Mouse (Mus musculus): ENCODE measurements around the gene Zfp296. TPM values are rescaled to one million over a fixed set of nuclear protein-coding genes. Genes with fewer than 3 reads are reported as not detected.

The Zfp296 gene
- polyA plus RNA-seq (2014; fragmentation: Illumina TruSeq; extraction: RNeasy Lipid Tissue Mini Kit (QIAGEN cat#74804); ENCODE audit: insufficient read depth, low read depth, low replicate concordance), result 1.9 TPM

GRCm38 (mm10) chr7:19577141-19577852 lies at the start of gene Zfp296, which contains the start of gene Gemin7:
TSS of gene Zfp296 (plus strand) at chr7:19577287.
TSS of gene Gemin7 (minus strand) at chr7:19577595.

GRCm38 (mm10) chr7:19562643-19563410 lies 14.3 kb upstream of the Zfp296 start, which contains the start of gene Ppp1r37:
TSS of gene Ppp1r37 (minus strand) at chr7:19563076.

GRCm38 (mm10) chr7:19603849-19604605 lies 26.9 kb downstream of the Zfp296 start, which contains the start of gene Clasrp:
TSS of gene Clasrp (minus strand) at chr7:19604486.

GRCm38 (mm10) chr7:19629361-19629734 lies 52.3 kb downstream of the Zfp296 start, which contains the start of gene Relb:
TSS of gene Relb (minus strand) at chr7:19629438.

Other genes starting within 250 kb of the Zfp296 start
- gene Ercc1, start 232.5 kb upstream of the Zfp296 start, polyA plus RNA-seq (2014; fragmentation: Illumina TruSeq; extraction: RNeasy Lipid Tissue Mini Kit (QIAGEN cat#74804); ENCODE audit: insufficient read depth, low read depth, low replicate concordance), result 27.7 TPM
- 5.7 TPM for gene Cd3eap, start 217.8 kb upstream of the Zfp296 start, polyA plus RNA-seq (2014; fragmentation: Illumina TruSeq; extraction: RNeasy Lipid Tissue Mini Kit (QIAGEN cat#74804); ENCODE audit: insufficient read depth, low read depth, low replicate concordance)
- gene Ppp1r13l, start 217.5 kb upstream of the Zfp296 start, polyA plus RNA-seq (2014; fragmentation: Illumina TruSeq; extraction: RNeasy Lipid Tissue Mini Kit (QIAGEN cat#74804); ENCODE audit: insufficient read depth, low read depth, low replicate concordance), result 2.5 TPM
- 14.0 TPM for gene Ercc2, start 195.3 kb upstream of the Zfp296 start, polyA plus RNA-seq (2014; fragmentation: Illumina TruSeq; extraction: RNeasy Lipid Tissue Mini Kit (QIAGEN cat#74804); ENCODE audit: insufficient read depth, low read depth, low replicate concordance)
- gene Klc3, start 173.2 kb upstream of the Zfp296 start, polyA plus RNA-seq (2014; fragmentation: Illumina TruSeq; extraction: RNeasy Lipid Tissue Mini Kit (QIAGEN cat#74804); ENCODE audit: insufficient read depth, low read depth, low replicate concordance), result 7.1 TPM
- gene Ckm, start 172.5 kb upstream of the Zfp296 start, polyA plus RNA-seq (2014; fragmentation: Illumina TruSeq; extraction: RNeasy Lipid Tissue Mini Kit (QIAGEN cat#74804); ENCODE audit: insufficient read depth, low read depth, low replicate concordance), result 26.2 TPM
- gene Mark4, start 118.5 kb upstream of the Zfp296 start, polyA plus RNA-seq (2014; fragmentation: Illumina TruSeq; extraction: RNeasy Lipid Tissue Mini Kit (QIAGEN cat#74804); ENCODE audit: insufficient read depth, low read depth, low replicate concordance), result 9.0 TPM
- gene Exoc3l2, start 114.0 kb upstream of the Zfp296 start, polyA plus RNA-seq (2014; fragmentation: Illumina TruSeq; extraction: RNeasy Lipid Tissue Mini Kit (QIAGEN cat#74804); ENCODE audit: insufficient read depth, low read depth, low replicate concordance), result 1.3 TPM
- 6.7 TPM for gene Bloc1s3, start 68.9 kb upstream of the Zfp296 start, polyA plus RNA-seq (2014; fragmentation: Illumina TruSeq; extraction: RNeasy Lipid Tissue Mini Kit (QIAGEN cat#74804); ENCODE audit: insufficient read depth, low read depth, low replicate concordance)
- 58.3 TPM for gene Trappc6a, start 68.9 kb upstream of the Zfp296 start, polyA plus RNA-seq (2014; fragmentation: Illumina TruSeq; extraction: RNeasy Lipid Tissue Mini Kit (QIAGEN cat#74804); ENCODE audit: insufficient read depth, low read depth, low replicate concordance)
- 0.13 TPM for gene Nkpd1, start 59.4 kb upstream of the Zfp296 start, polyA plus RNA-seq (2014; fragmentation: Illumina TruSeq; extraction: RNeasy Lipid Tissue Mini Kit (QIAGEN cat#74804); ENCODE audit: insufficient read depth, low read depth, low replicate concordance)
- 50.4 TPM for gene Ppp1r37, start 14.2 kb upstream of the Zfp296 start, polyA plus RNA-seq (2014; fragmentation: Illumina TruSeq; extraction: RNeasy Lipid Tissue Mini Kit (QIAGEN cat#74804); ENCODE audit: insufficient read depth, low read depth, low replicate concordance)
- 93.3 TPM for gene Gemin7, start 308 bp downstream of the Zfp296 start, polyA plus RNA-seq (2014; fragmentation: Illumina TruSeq; extraction: RNeasy Lipid Tissue Mini Kit (QIAGEN cat#74804); ENCODE audit: insufficient read depth, low read depth, low replicate concordance)
- 17.3 TPM for gene Clasrp, start 27.2 kb downstream of the Zfp296 start, polyA plus RNA-seq (2014; fragmentation: Illumina TruSeq; extraction: RNeasy Lipid Tissue Mini Kit (QIAGEN cat#74804); ENCODE audit: insufficient read depth, low read depth, low replicate concordance)
- gene Relb, start 52.2 kb downstream of the Zfp296 start, polyA plus RNA-seq (2014; fragmentation: Illumina TruSeq; extraction: RNeasy Lipid Tissue Mini Kit (QIAGEN cat#74804); ENCODE audit: insufficient read depth, low read depth, low replicate concordance), result 13.0 TPM
- 45.0 TPM for gene Clptm1, start 87.7 kb downstream of the Zfp296 start, polyA plus RNA-seq (2014; fragmentation: Illumina TruSeq; extraction: RNeasy Lipid Tissue Mini Kit (QIAGEN cat#74804); ENCODE audit: insufficient read depth, low read depth, low replicate concordance)
- 10.3 TPM for gene Apoc2, start 100.7 kb downstream of the Zfp296 start, polyA plus RNA-seq (2014; fragmentation: Illumina TruSeq; extraction: RNeasy Lipid Tissue Mini Kit (QIAGEN cat#74804); ENCODE audit: insufficient read depth, low read depth, low replicate concordance)
- not detected for gene Gm44805, start 104.1 kb downstream of the Zfp296 start, polyA plus RNA-seq (2014; fragmentation: Illumina TruSeq; extraction: RNeasy Lipid Tissue Mini Kit (QIAGEN cat#74804); ENCODE audit: insufficient read depth, low read depth, low replicate concordance)
- not detected for gene Apoc4, start 104.2 kb downstream of the Zfp296 start, polyA plus RNA-seq (2014; fragmentation: Illumina TruSeq; extraction: RNeasy Lipid Tissue Mini Kit (QIAGEN cat#74804); ENCODE audit: insufficient read depth, low read depth, low replicate concordance)
- 122 TPM for gene Apoc1, start 115.4 kb downstream of the Zfp296 start, polyA plus RNA-seq (2014; fragmentation: Illumina TruSeq; extraction: RNeasy Lipid Tissue Mini Kit (QIAGEN cat#74804); ENCODE audit: insufficient read depth, low read depth, low replicate concordance)
- 1,026 TPM for gene Apoe, start 121.9 kb downstream of the Zfp296 start, polyA plus RNA-seq (2014; fragmentation: Illumina TruSeq; extraction: RNeasy Lipid Tissue Mini Kit (QIAGEN cat#74804); ENCODE audit: insufficient read depth, low read depth, low replicate concordance)
- 28.0 TPM for gene Tomm40, start 138.2 kb downstream of the Zfp296 start, polyA plus RNA-seq (2014; fragmentation: Illumina TruSeq; extraction: RNeasy Lipid Tissue Mini Kit (QIAGEN cat#74804); ENCODE audit: insufficient read depth, low read depth, low replicate concordance)
- 39.0 TPM for gene Nectin2, start 173.2 kb downstream of the Zfp296 start, polyA plus RNA-seq (2014; fragmentation: Illumina TruSeq; extraction: RNeasy Lipid Tissue Mini Kit (QIAGEN cat#74804); ENCODE audit: insufficient read depth, low read depth, low replicate concordance)
- gene Bcam, start 193.7 kb downstream of the Zfp296 start, polyA plus RNA-seq (2014; fragmentation: Illumina TruSeq; extraction: RNeasy Lipid Tissue Mini Kit (QIAGEN cat#74804); ENCODE audit: insufficient read depth, low read depth, low replicate concordance), result 298 TPM
- gene Cblc, start 219.5 kb downstream of the Zfp296 start, polyA plus RNA-seq (2014; fragmentation: Illumina TruSeq; extraction: RNeasy Lipid Tissue Mini Kit (QIAGEN cat#74804); ENCODE audit: insufficient read depth, low read depth, low replicate concordance), result 9.7 TPM
- 15.6 TPM for gene Bcl3, start 245.5 kb downstream of the Zfp296 start, polyA plus RNA-seq (2014; fragmentation: Illumina TruSeq; extraction: RNeasy Lipid Tissue Mini Kit (QIAGEN cat#74804); ENCODE audit: insufficient read depth, low read depth, low replicate concordance)